Mouse (Mus musculus) embryonic fibroblast, embryonic 13.5 days (primary cell): Measurements from ENCODE around the gene Slc16a1.

Experiments
- CTCF ChIP-seq: IDR thresholded peaks from 2 replicates; pipeline ENCODE4 v1.5.1; 2011; ENCODE audit warnings: mild to moderate bottlenecking, control low read depth, low read length, moderate library complexity, borderline replicate concordance; ENCODE audit not compliant: insufficient read depth
- POLR2A ChIP-seq: IDR thresholded peaks from 2 replicates; pipeline ENCODE4 v1.6.1; 2011; ENCODE audit warnings: low read depth, mild to moderate bottlenecking, control low read depth, low read length, moderate library complexity

DNA sequence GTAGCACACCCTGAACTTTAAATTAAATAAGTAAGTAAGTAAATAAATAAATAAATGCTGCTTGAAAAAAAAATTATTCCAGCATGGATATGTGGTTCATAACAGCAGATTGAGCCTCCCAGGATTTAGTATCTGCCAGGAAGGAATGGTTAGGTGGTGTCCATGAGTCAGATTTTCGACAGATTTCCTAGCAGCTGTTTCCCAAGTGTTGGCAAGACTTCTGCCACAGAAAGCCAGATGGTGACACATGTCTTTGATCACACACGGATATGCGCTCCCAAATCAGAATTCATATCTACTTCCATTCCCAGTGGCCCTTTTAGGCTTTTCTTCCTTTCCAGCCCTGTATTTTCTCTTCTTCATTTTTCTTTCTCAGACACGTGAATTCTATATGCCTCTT lies 28.5 kb downstream of the Slc16a1 start:
- TF ChIP-seq POLR2A (no peak), CTCF (no peak)
